Mouse (Mus musculus) small intestine, adult 2 months (tissue): ENCODE measurements at regions not wholly inside any gene's neighbourhood (a gene's known extent, or its start where the extent isn't known, plus 50 kb on each side); places are given as distances from the start of the nearest gene placed in this dataset.
A peak's percentile ranks its signal among the peaks of the same experiment; 100 is the strongest.

Source experiments
- H3K27ac ChIP-seq: fragments of 200-500 bp; 2 replicates; pipeline ENCODE4 v1.5.1; 2012; ENCODE audit warnings: low read depth, low read length, control low read depth, inconsistent platforms; ENCODE audit not compliant: insufficient read depth
- H3K27me3 ChIP-seq: fragments of 200-500 bp; 2 replicates; pipeline ENCODE4 v1.6.1; 2012; ENCODE audit warnings: mild to moderate bottlenecking, moderate library complexity, low read length, inconsistent platforms; ENCODE audit not compliant: control insufficient read depth, insufficient read depth
- H3K36me3 ChIP-seq: fragments of 200-500 bp; 2 replicates; pipeline ENCODE4 v1.6.1; 2012; ENCODE audit warnings: mild to moderate bottlenecking, low read length, control low read depth, inconsistent platforms; ENCODE audit not compliant: control insufficient read depth, insufficient read depth
- H3K4me1 ChIP-seq: fragments of 200-500 bp; 2 replicates; pipeline ENCODE4 v1.6.1; 2012; ENCODE audit warnings: low read length, inconsistent platforms, mixed read lengths; ENCODE audit not compliant: control insufficient read depth, insufficient read depth, insufficient read length
- H3K4me3 ChIP-seq: fragments of 200-500 bp; 2 replicates; pipeline ENCODE4 v1.5.1; 2012; ENCODE audit warnings: low read depth, mild to moderate bottlenecking, control low read depth, inconsistent platforms, low read length, moderate library complexity
- CTCF ChIP-seq: fragments of 200-500 bp; IDR thresholded peaks from 2 replicates; pipeline ENCODE4 v1.5.1; 2012; ENCODE audit warnings: low read depth, mild to moderate bottlenecking, control low read depth, inconsistent platforms, low read length, moderate library complexity, mixed read lengths; ENCODE audit not compliant: insufficient replicate concordance, insufficient read length; ENCODE audit errors: extremely low read depth
- POLR2A ChIP-seq: fragments of 200-500 bp; IDR thresholded peaks from 2 replicates; pipeline ENCODE4 v1.6.1; 2012; ENCODE audit warnings: low read depth, mild to moderate bottlenecking, control low read depth, inconsistent platforms, low read length, moderate library complexity
- WGBS: fragments of 180-500 bp; shearing (Covaris S2); methylation state at CpG from one replicate; pipeline ENCODE4 v1.1.7; 2018; 5-methylcytosine and 5-hydroxymethylcytosine counted together

- H3K27me3 ChIP-seq = no peaks in the 10 kb centered on the region
- H3K4me3 ChIP-seq = no peak overlapping the region
Measured at GRCm38 (mm10) chr9:75955082-75955481, 59.6 kb upstream of the Hmgcll1 start.

GRCm38 (mm10) chr9:75956370-75956769 lies 58.3 kb upstream of the Hmgcll1 start:
- Histone ChIP-seq H3K27ac (no peak overlapping the region), H3K27me3 (no peaks in the 10 kb centered on the region), H3K36me3 (no peaks in the 10 kb centered on the region), H3K4me1 (peaks cover 10% of the 10 kb centered on the region; the same call in 1 of the 2 replicates), H3K4me3 (no peak overlapping the region)
- TF ChIP-seq POLR2A (no peak), CTCF (no peak)

More at GRCm38 (mm10) chr9:75955082-75955481, 59.6 kb upstream of the Hmgcll1 start:
- peaks cover 10% of the 10 kb centered on the region; the same call in 1 of the 2 replicates for H3K4me1 ChIP-seq
- no peaks in the 10 kb centered on the region for H3K36me3 ChIP-seq
- 15% methylated on average over 3 of the region's 3 CpGs for WGBS
- TF ChIP-seq CTCF (no peak), POLR2A (no peak)
- H3K27ac ChIP-seq = peak overlapping the region; percentile 55; the same call in 1 of the 2 replicates

- peaks cover 10% of the 10 kb centered on the region; the same call in 1 of the 2 replicates for H3K4me1 ChIP-seq
Measured at GRCm38 (mm10) chr9:75958720-75959339, 55.8 kb upstream of the Hmgcll1 start.

GRCm38 (mm10) chr9:75959775-75960174 lies 54.9 kb upstream of the Hmgcll1 start:
- Histone ChIP-seq H3K27ac (no peak overlapping the region), H3K36me3 (no peaks in the 10 kb centered on the region), H3K4me1 (peaks cover 9% of the 10 kb centered on the region; the same call in 1 of the 2 replicates), H3K4me3 (no peak overlapping the region), H3K27me3 (no peaks in the 10 kb centered on the region)
- WGBS = 56% methylated on average over 3 of the region's 3 CpGs
- no peak for TF ChIP-seq POLR2A
- no peak for TF ChIP-seq CTCF

More at GRCm38 (mm10) chr9:75958720-75959339, 55.8 kb upstream of the Hmgcll1 start:
- H3K27me3 ChIP-seq = no peaks in the 10 kb centered on the region
- TF ChIP-seq CTCF (no peak), POLR2A (no peak)
- no peak overlapping the region for H3K27ac ChIP-seq
- 93% methylated on average over 5 of the region's 5 CpGs for WGBS
- no peaks in the 10 kb centered on the region for H3K36me3 ChIP-seq
- no peak overlapping the region for H3K4me3 ChIP-seq

- WGBS = 50% methylated on average over 8 of the region's 8 CpGs
- no peak overlapping the region; the same call in 1 of the 2 replicates for H3K27ac ChIP-seq
- H3K4me3 ChIP-seq = no peak overlapping the region
- H3K36me3 ChIP-seq = no peaks in the 10 kb centered on the region
- TF ChIP-seq CTCF = no peak
- no peaks in the 10 kb centered on the region for H3K27me3 ChIP-seq
- peaks cover 6% of the 10 kb centered on the region; the same call in 1 of the 2 replicates for H3K4me1 ChIP-seq
Measured at GRCm38 (mm10) chr9:75960587-75961349, 53.9 kb upstream of the Hmgcll1 start.
